Comparison of ENCODE assay signal across 8 mouse cellular contexts in the genomic region with DNA sequence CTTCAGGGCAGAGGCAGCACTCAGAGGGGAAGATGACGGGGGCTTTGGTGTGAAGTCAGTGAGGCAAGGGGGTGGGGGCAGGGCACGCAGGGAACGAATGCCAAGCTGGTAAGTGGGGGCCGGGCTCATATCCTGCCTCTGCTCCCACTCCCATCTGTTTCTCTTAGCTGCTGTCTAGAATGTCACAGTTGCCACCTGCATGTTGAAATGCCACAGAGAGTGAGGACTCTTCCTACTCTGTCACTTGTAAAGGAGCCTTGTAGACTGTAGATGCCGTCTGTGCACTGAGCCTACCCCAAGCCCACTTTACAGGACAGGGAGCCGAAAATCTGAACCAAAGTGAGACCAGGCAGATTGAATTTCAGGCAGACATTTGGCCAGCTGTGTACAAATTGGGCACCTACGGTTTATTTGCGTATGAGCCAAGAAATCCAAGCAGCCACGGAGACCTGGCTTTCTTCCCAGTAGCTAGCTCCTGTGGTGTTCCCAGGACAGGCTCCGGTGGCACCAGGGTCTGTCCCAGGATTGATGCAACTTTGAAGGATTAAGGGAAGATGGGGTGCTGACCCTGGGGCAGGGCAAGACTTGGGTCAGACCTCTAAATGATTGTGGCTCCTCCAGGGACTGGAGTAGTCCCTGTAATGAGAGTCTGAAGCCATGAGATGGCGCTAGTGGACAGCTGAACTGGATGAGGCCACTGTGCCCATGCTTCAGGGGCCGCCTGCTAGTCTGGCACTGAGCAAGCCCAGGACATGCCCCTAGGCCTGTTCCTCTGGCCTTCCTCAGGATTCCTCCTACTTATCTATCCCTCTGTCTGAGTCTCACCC. TPM values are rescaled to one million over a fixed set of nuclear protein-coding genes. Genes with fewer than 3 reads are reported as not detected.
DNase-seq lines count a peak whose midpoint lies in the region; ATAC-seq and TF ChIP-seq lines count a peak whose summit lies in the region.

No protein-coding gene starts in this region.

- no peak overlapping the region for H3K4me2 ChIP-seq in kidney, embryonic 15.5 days
- H3K4me2 ChIP-seq in liver, embryonic 11.5 days, result no peak overlapping the region
- no peak overlapping the region for H3K4me2 ChIP-seq in neural tube, embryonic 12.5 days (replicated peaks)

- ATAC-seq in kidney, embryonic 15.5 days (replicated peaks; ENCODE audit: low FRiP score), result peak; percentile 70; the same call in 1 of the 2 replicates
- ATAC-seq in liver, embryonic 11.5 days (replicated peaks; ENCODE audit: low FRiP score), result peak; percentile 66
- peak; percentile 78 for ATAC-seq in neural tube, embryonic 12.5 days (ENCODE audit: low FRiP score, low read depth)

- no peak overlapping the region for H3K9ac ChIP-seq in MEL (ENCODE audit: control insufficient read depth, low read depth, low read length, poor library complexity, severe bottlenecking)
- no peak overlapping the region for H3K9ac ChIP-seq in kidney, embryonic 15.5 days
- H3K9ac ChIP-seq in liver, embryonic 11.5 days (ENCODE audit: low read depth, low read length), result no peak overlapping the region
- no peak overlapping the region for H3K9ac ChIP-seq in neural tube, embryonic 12.5 days

- H3K4me1 ChIP-seq in MEL (ENCODE audit: control insufficient read depth in 1 of 2, insufficient read depth in 2 of 2, low read length in 2 of 2), result no peaks in the 10 kb centered on the region
- peaks cover 36% of the 10 kb centered on the region for H3K4me1 ChIP-seq in kidney, embryonic 15.5 days
- no peaks in the 10 kb centered on the region for H3K4me1 ChIP-seq in liver, embryonic 11.5 days (replicated peaks; ENCODE audit: control insufficient read depth, insufficient read depth, low read length)
- H3K4me1 ChIP-seq in neural tube, embryonic 12.5 days, result peaks cover 7% of the 10 kb centered on the region; the same call in 1 of the 2 replicates

- TF ChIP-seq EP300 in MEL (IDR thresholded peaks at IDR 0.05; ENCODE audit: low read depth in 1 of 2, low read length in 2 of 2), result no peak

- no peak overlapping the region for H3K27ac ChIP-seq in MEL (ENCODE audit: control insufficient read depth, low read depth, low read length)
- peak overlapping the region; percentile 2; the same call in 1 of the 2 replicates for H3K27ac ChIP-seq in kidney, embryonic 15.5 days
- no peak overlapping the region for H3K27ac ChIP-seq in liver, embryonic 11.5 days (ENCODE audit: low read depth, low read length)
- no peak overlapping the region for H3K27ac ChIP-seq in neural tube, embryonic 12.5 days

- peak; percentile 78 to 82 (median 80) for TF ChIP-seq CTCF in MEL (IDR thresholded peaks at IDR 0.05 in 2 of 3, conservative IDR thresholded peaks at IDR 0.05 in 1 of 3; ENCODE audit: control insufficient read depth in 1 of 3, insufficient read depth in 1 of 3, low read depth in 2 of 3, low read length in 3 of 3, poor library complexity in 1 of 3, severe bottlenecking in 1 of 3)

- H3K27me3 ChIP-seq in MEL (ENCODE audit: control insufficient read depth in 1 of 2, insufficient read depth in 2 of 2, low read length in 2 of 2), result peaks cover 2 to 3% of the 10 kb centered on the region in 2 experiments; a peak in 1 of 4 replicates
- no peaks in the 10 kb centered on the region for H3K27me3 ChIP-seq in kidney, embryonic 15.5 days
- no peaks in the 10 kb centered on the region for H3K27me3 ChIP-seq in liver, embryonic 11.5 days (replicated peaks; ENCODE audit: control insufficient read depth, insufficient read depth, low read length)
- no peaks in the 10 kb centered on the region; the same call in 1 of the 2 replicates for H3K27me3 ChIP-seq in neural tube, embryonic 12.5 days (replicated peaks)

- TF ChIP-seq RAD21 in MEL (IDR thresholded peaks at IDR 0.05; ENCODE audit: low read depth, low read length), result peak; percentile 84

- DNase-seq in 3T3-L1 (ENCODE audit: low read depth, low spot score) (peak; percentile 73), MEL (ENCODE audit: low read depth, low spot score) (peak; percentile 57)
- peak; percentile 80 to 81 for DNase-seq in cerebellum, postnatal 14 days
- DNase-seq in frontal cortex, postnatal 36 days (ENCODE audit: low spot score in 2 of 2), result peak; percentile 57 to 67
- no peak for DNase-seq in liver, embryonic 11.5 days (ENCODE audit: low spot score)
- DNase-seq in yolk sac, embryonic 10.5 days (ENCODE audit: low spot score), result peak; percentile 49

- WGBS in kidney, embryonic 15.5 days, result 27% methylated on average over 12 of the region's 12 CpGs
- 54% methylated on average over 12 of the region's 12 CpGs for WGBS in liver, embryonic 11.5 days
- 49% methylated on average over 12 of the region's 12 CpGs for WGBS in neural tube, embryonic 12.5 days

- TF ChIP-seq POLR2A in MEL (IDR thresholded peaks at IDR 0.05; ENCODE audit: control insufficient read depth in 1 of 2, insufficient read depth in 1 of 2, low read depth in 1 of 2, low read length in 2 of 2, poor library complexity in 1 of 2), result no peak

- no peaks in the 10 kb centered on the region for H3K79me2 ChIP-seq in MEL (ENCODE audit: control insufficient read depth, insufficient read depth, low read length, poor library complexity)

- H3K9me3 ChIP-seq in MEL (replicated peaks; ENCODE audit: insufficient read depth, low read length), result no peaks in the 10 kb centered on the region
- no peaks in the 10 kb centered on the region for H3K9me3 ChIP-seq in kidney, embryonic 15.5 days (replicated peaks)
- no peaks in the 10 kb centered on the region for H3K9me3 ChIP-seq in liver, embryonic 11.5 days (ENCODE audit: control insufficient read depth, low read length)
- no peaks in the 10 kb centered on the region for H3K9me3 ChIP-seq in neural tube, embryonic 12.5 days

- no peak overlapping the region for H3K4me3 ChIP-seq in MEL (ENCODE audit: control insufficient read depth in 1 of 2, insufficient read depth in 1 of 2, low read depth in 2 of 2, low read length in 2 of 2)
- no peak overlapping the region for H3K4me3 ChIP-seq in kidney, embryonic 15.5 days (replicated peaks)
- no peak overlapping the region for H3K4me3 ChIP-seq in liver, embryonic 11.5 days (ENCODE audit: low read depth, low read length)
- H3K4me3 ChIP-seq in neural tube, embryonic 12.5 days, result no peak overlapping the region

- no peaks in the 10 kb centered on the region for H3K36me3 ChIP-seq in MEL (ENCODE audit: control insufficient read depth in 1 of 2, insufficient read depth in 2 of 2, low read length in 2 of 2)
- H3K36me3 ChIP-seq in kidney, embryonic 15.5 days, result no peaks in the 10 kb centered on the region
- H3K36me3 ChIP-seq in liver, embryonic 11.5 days (ENCODE audit: control insufficient read depth, insufficient read depth, low read length), result no peaks in the 10 kb centered on the region
- H3K36me3 ChIP-seq in neural tube, embryonic 12.5 days, result no peaks in the 10 kb centered on the region

TF ChIP-seq in MEL, 35 proteins besides CTCF, POLR2A, EP300 and RAD21:
- TF ChIP-seq SMC3 (IDR thresholded peaks at IDR 0.05; ENCODE audit: low read depth, low read length) (peak; percentile 75), TCF12 (IDR thresholded peaks at IDR 0.05; ENCODE audit: low read depth, low read length) (no peak), ZC3H11A (IDR thresholded peaks at IDR 0.05; ENCODE audit: low read depth, low read length) (peak; percentile 63), MAZ (IDR thresholded peaks at IDR 0.05; ENCODE audit: low read depth, low read length) (no peak)

RNA-seq across cellular contexts. Expression of gene Arhgef17, which starts 11.1 kb away (rescaled TPM):
- total RNA-seq in MEL (2012; rRNA removed), result under 0.01 TPM in 1 of 2 replicates, not detected in the other
- polyA plus RNA-seq in MEL (2012; ENCODE audit: insufficient read depth in 1 of 2, insufficient read length in 2 of 2, low read depth in 1 of 2, low replicate concordance in 2 of 2, missing spikeins in 1 of 2), result not detected
- 9.1 and 12.2 TPM in 2 replicates for polyA plus RNA-seq in kidney, embryonic 15.5 days (2015; fragmentation: Nextera tagmentation; extraction: Ambion mirVana)
- polyA plus RNA-seq in liver, embryonic 11.5 days (2014; fragmentation: Nextera tagmentation; extraction: Ambion mirVana), result 4.5 and 5.4 TPM in 2 replicates
- 7.1 and 7.9 TPM in 2 replicates for polyA plus RNA-seq in neural tube, embryonic 12.5 days (2016; fragmentation: Nextera tagmentation; extraction: Ambion mirVana)

RNA-seq across cellular contexts. Expression of gene P2ry6, which starts 31.4 kb away (rescaled TPM):
- total RNA-seq in MEL (2012; rRNA removed), result not detected in 2 replicates
- polyA plus RNA-seq in MEL (2012; ENCODE audit: insufficient read depth in 1 of 2, insufficient read length in 2 of 2, low read depth in 1 of 2, low replicate concordance in 2 of 2, missing spikeins in 1 of 2), result not detected
- polyA plus RNA-seq in kidney, embryonic 15.5 days (2015; fragmentation: Nextera tagmentation; extraction: Ambion mirVana), result 5.2 TPM in 2 replicates
- 4.1 and 4.3 TPM in 2 replicates for polyA plus RNA-seq in liver, embryonic 11.5 days (2014; fragmentation: Nextera tagmentation; extraction: Ambion mirVana)
- polyA plus RNA-seq in neural tube, embryonic 12.5 days (2016; fragmentation: Nextera tagmentation; extraction: Ambion mirVana), result 2.9 and 3.3 TPM in 2 replicates
